Mouse (Mus musculus) heart, adult 2 months (tissue): Measurements from ENCODE around the gene Klk5.

Experiments used
- CTCF ChIP-seq: fragments of 200-600 bp; IDR thresholded peaks from 2 replicates; pipeline ENCODE4 v1.8.1; 2022; ENCODE audit warnings: antibody characterized with exemption, mild to moderate bottlenecking, moderate library complexity
- POLR2A ChIP-seq: fragments of 200-500 bp; IDR thresholded peaks from 2 replicates; pipeline ENCODE4 v1.6.1; 2011; ENCODE audit warnings: mild to moderate bottlenecking, low read depth, low read length, control low read depth; ENCODE audit not compliant: insufficient read depth

- TF ChIP-seq CTCF (no peak), POLR2A (no peak)
Observed at GRCm38 (mm10) chr7:43882346-43882745, 40.6 kb downstream of the Klk5 start.
